ENCODE assay signal across 8 mouse cellular contexts in genomic region chr14:15437501-15437941, GRCm38 (mm10). TPM values are rescaled to one million over a fixed set of nuclear protein-coding genes. Genes with fewer than 3 reads are reported as not detected.
DNase-seq lines count a peak whose midpoint lies in the region; ATAC-seq and TF ChIP-seq lines count a peak whose summit lies in the region.

No protein-coding gene starts in this region.

- no peak for TF ChIP-seq POLR2A in lung, adult 2 months (IDR thresholded peaks at IDR 0.05; ENCODE audit: borderline replicate concordance, extremely low read depth, low read depth, low read length)

- DNase-seq in lung, adult 2 months = no peak
- no peak for DNase-seq in lung, adult 18-20 months
- peak; percentile 18 for DNase-seq in embryo, embryonic 10.5 days (ENCODE audit: low spot score)
- peak; percentile 7 for DNase-seq in kidney, postnatal 14 days
- DNase-seq in neural tube, embryonic 10.5 days (ENCODE audit: extremely low spot score, low spot score) = peak; percentile 16
- no peak for DNase-seq in thymus, postnatal 0 days (ENCODE audit: low spot score)
- no peak for DNase-seq in thymus, postnatal 25 days

- peak overlapping the region; percentile 74 for H3K9ac ChIP-seq in heart, embryonic 12.5 days

- no peak for TF ChIP-seq CTCF in lung, adult 2 months (IDR thresholded peaks at IDR 0.05; ENCODE audit: insufficient read depth, low read length)

- H3K27me3 ChIP-seq in heart, embryonic 12.5 days (replicated peaks) = peaks cover 10% of the 10 kb centered on the region

- no peaks in the 10 kb centered on the region for H3K4me1 ChIP-seq in lung, adult 2 months (ENCODE audit: control insufficient read depth, insufficient read depth, low read length)
- H3K4me1 ChIP-seq in heart, embryonic 12.5 days (replicated peaks) = peaks cover 20% of the 10 kb centered on the region

- H3K4me2 ChIP-seq in heart, embryonic 12.5 days = peak overlapping the region; percentile 95

- H3K4me3 ChIP-seq in lung, adult 2 months (replicated peaks; ENCODE audit: extremely low read depth, low read depth, low read length) = peak overlapping the region; percentile 64
- H3K4me3 ChIP-seq in heart, embryonic 12.5 days = peak overlapping the region; percentile 73

- no peaks in the 10 kb centered on the region for H3K9me3 ChIP-seq in heart, embryonic 12.5 days (replicated peaks)

- 0 out of 2 replicates have a peak, but pooled peaks have one; percentile 19 for ATAC-seq in heart, embryonic 12.5 days (ENCODE audit: insufficient number of reproducible peaks, low FRiP score)

- 5% methylated on average over 15 of the region's 15 CpGs for WGBS in lung, adult 2 months
- 5% methylated on average over 15 of the region's 15 CpGs for WGBS in heart, embryonic 12.5 days

- H3K36me3 ChIP-seq in heart, embryonic 12.5 days = no peaks in the 10 kb centered on the region

- H3K27ac ChIP-seq in heart, embryonic 12.5 days (ENCODE audit: poor library complexity, severe bottlenecking) = peak overlapping the region; percentile 8; the same call in 1 of the 2 replicates

RNA-seq across cellular contexts. Expression of gene Lrrc3b, which starts 1.3 kb away (rescaled TPM):
- polyA plus RNA-seq in lung, adult 2 months (2012; rRNA removed) = 2.3 and 4.6 TPM in 2 replicates
- 4.3 and 5.3 TPM in 2 replicates for polyA plus RNA-seq in heart, embryonic 12.5 days (2016; fragmentation: Nextera tagmentation; extraction: Ambion mirVana)
- 1.5 and 1.7 TPM in 2 replicates for polyA plus RNA-seq in thymus, postnatal 0 days (2015; fragmentation: Nextera tagmentation; extraction: Ambion mirVana)

Comparison
In these comparisons a context has a peak if more than half of its experiments do, and no peak if none do; other contexts are left out.
1. DNase-seq: peak in embryo, embryonic 10.5 days (single experiment), kidney, postnatal 14 days (single experiment) and neural tube, embryonic 10.5 days (single experiment); none in lung, adult 2 months (single experiment), lung, adult 18-20 months (0 of 2), thymus, postnatal 0 days (single experiment) and thymus, postnatal 25 days (single experiment).